Mouse (Mus musculus) intestine, embryonic 14.5 days (tissue): Measurements from ENCODE around the gene Gm49416. TPM values are rescaled to one million over a fixed set of nuclear protein-coding genes. Genes with fewer than 3 reads are reported as not detected.
A peak's percentile ranks its signal among the peaks of the same experiment; 100 is the strongest.

Source experiments
- ATAC-seq: fragments of 200-750 bp; cut with Nextera tagmentation; replicated peaks from 2 replicates; pipeline ENCODE4 v1.8.0; 2017; ENCODE audit warnings: low read depth, moderate number of reproducible peaks, moderate TSS enrichment, moderate library complexity; ENCODE audit not compliant: low FRiP score, low TSS enrichment
- DNase-seq: peaks from one replicate; pipeline ENCODE4 v3.0.0-alpha.2; 2018; ENCODE audit warnings: low spot score
- H3K27ac ChIP-seq: fragments of 300-500 bp; sonication (generic); 2 replicates; pipeline ENCODE4 v1.5.1; 2014; ENCODE audit warnings: low read depth, mild to moderate bottlenecking, control low read depth
- H3K27me3 ChIP-seq: fragments of 300-500 bp; sonication (generic); replicated peaks from 2 replicates; pipeline ENCODE4 v1.6.1; 2014; ENCODE audit warnings: low read length, control low read depth; ENCODE audit not compliant: control insufficient read depth, insufficient read depth
- H3K36me3 ChIP-seq: fragments of 300-500 bp; sonication (generic); 2 replicates; pipeline ENCODE4 v1.6.1; 2014; ENCODE audit warnings: low read length, control low read depth; ENCODE audit not compliant: control insufficient read depth, insufficient read depth
- H3K4me1 ChIP-seq: fragments of 300-500 bp; sonication (generic); replicated peaks from 2 replicates; pipeline ENCODE4 v1.6.1; 2014; ENCODE audit warnings: low read length, control low read depth, mixed read lengths; ENCODE audit not compliant: control insufficient read depth, insufficient read depth
- H3K4me2 ChIP-seq: fragments of 300-500 bp; sonication (generic); 2 replicates; pipeline ENCODE4 v1.6.1; 2014; ENCODE audit warnings: low read length
- H3K4me3 ChIP-seq: fragments of 300-500 bp; sonication (generic); 2 replicates; pipeline ENCODE4 v1.5.1; 2014; ENCODE audit warnings: low read depth, low read length, control low read depth, mixed read lengths
- H3K9ac ChIP-seq: fragments of 300-500 bp; sonication (generic); 2 replicates; pipeline ENCODE4 v1.6.1; 2014; ENCODE audit warnings: mild to moderate bottlenecking, low read length
- H3K9me3 ChIP-seq: fragments of 300-500 bp; sonication (generic); 2 replicates; pipeline ENCODE4 v1.6.1; 2016; ENCODE audit warnings: low read length, control low read depth; ENCODE audit not compliant: control insufficient read depth
- WGBS: fragments of 180-500 bp; shearing (Covaris S2); extraction: QIAGEN DNeasy Blood & Tissue Kit; methylation state at CpG from one replicate; pipeline ENCODE4 v1.1.7; 2014; 5-methylcytosine and 5-hydroxymethylcytosine counted together
- polyA plus RNA-seq: library from polyadenylated mRNA; unstranded; fragments of >200 nt; fragmentation: Nextera tagmentation; extraction: Ambion mirVana; gene quantifications from 2 replicates; pipeline ENCODE4 v1.2.1, GENCODE M21; 2014

The Gm49416 gene
- polyA plus RNA-seq, result not detected in 2 replicates

DNA sequence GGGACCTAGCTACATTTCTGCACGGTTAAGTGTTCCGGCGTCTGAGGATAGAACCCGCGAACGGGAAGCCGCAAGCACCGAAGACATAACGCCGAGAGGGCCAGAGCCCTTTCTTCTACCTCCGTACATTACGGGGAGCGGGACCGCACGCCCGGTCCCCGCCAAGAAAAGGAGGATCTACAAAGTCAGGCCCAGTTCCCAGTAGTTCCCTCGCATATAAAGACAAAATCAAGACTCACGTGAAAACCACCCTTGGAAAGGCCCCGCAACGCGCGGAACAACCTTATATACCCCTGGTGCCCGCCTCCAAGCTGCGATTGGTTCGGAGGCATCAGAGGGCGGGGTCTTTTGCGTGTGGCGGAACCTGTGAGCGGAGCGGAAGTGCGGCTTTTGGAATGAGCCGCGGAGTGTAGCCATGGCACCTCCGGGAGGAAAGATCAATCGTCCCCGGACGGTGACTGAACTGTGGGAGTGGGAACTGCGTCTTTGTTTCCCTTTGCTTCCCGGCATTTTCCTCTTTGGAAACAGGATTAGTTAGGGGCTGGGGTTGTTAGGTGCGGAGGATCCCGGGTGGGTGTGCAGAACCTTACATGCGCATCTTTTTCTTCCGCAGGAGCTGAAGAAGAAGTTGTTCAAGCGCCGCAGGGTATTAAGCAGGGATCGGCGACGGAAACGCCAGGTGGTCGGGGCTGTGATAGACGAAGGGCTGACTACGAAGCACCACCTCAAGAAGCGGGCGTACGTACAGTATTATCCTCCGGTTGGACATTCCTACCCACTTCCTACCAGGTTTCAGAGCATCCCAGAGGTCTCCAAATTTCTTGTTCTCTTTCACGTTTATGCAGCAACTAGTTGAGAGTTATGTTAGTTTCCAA is at the start of gene Gm49416, which contains the start of gene 1810009A15Rik:
Gm49416 (plus strand) TSS at position 416 of the 875 bp plus-strand sequence.
1810009A15Rik (plus strand) TSS at position 343 of the 875 bp plus-strand sequence.
- H3K4me3 ChIP-seq, result peak within 1 kb of the TSS; percentile 79
- DNase-seq (peak; percentile 97), ATAC-seq (peak; percentile 93)
- peak within 1 kb of the TSS; percentile 88 for H3K27ac ChIP-seq
- peaks cover 15% of the 10 kb centered on the region for H3K36me3 ChIP-seq
- H3K4me2 ChIP-seq, result peak within 1 kb of the TSS; percentile 85
- H3K9ac ChIP-seq, result peak within 1 kb of the TSS; percentile 97
- H3K27me3 ChIP-seq, result no peaks in the 10 kb centered on the region
- H3K9me3 ChIP-seq, result no peaks in the 10 kb centered on the region
- peaks cover 13% of the 10 kb centered on the region for H3K4me1 ChIP-seq
- under 1% methylated on average over 58 of the region's 58 CpGs for WGBS

DNA sequence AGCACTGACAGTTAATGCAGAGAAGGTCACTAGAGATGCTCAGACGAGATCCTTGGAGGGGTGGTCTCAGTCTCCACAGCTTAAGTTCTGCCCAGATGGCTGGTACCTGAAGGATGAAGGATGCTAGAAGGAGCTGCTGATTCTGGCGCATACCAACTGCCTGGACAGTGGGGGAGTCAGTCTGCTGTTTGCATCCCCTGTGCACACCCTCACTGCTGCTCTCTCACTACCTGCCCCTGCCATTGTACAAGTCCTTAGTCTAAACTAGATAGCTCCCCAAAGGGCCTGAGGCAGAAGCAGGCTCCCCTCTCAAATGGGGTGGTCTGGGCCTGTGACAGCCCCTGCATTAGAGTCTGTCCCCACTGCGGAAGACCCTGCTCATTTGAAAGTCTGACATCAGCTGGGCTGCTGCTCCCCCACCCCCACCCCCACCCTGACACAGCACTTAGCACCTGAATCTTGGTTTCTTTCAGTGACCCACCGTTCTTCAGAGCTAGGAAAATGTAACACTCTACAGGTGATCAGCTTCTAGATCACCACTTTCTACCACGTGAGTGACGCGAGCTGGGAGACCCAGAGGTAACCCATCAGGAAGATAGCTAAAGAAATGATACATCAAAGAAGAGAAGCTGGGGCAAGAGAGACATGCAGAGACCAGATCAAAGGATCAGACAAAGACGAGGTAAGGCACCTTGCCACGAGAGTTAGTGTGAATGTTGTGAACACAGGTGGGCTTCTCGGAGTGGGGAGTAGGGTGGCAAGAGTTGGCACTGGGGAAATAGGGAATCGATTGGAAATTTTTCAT is 49.4 kb upstream of the Gm49416 start, which contains the start of gene Gng3:
Gng3 (minus strand) TSS at position 92 of the 805 bp plus-strand sequence.
- peak within 1 kb of the TSS; percentile 96 for H3K27ac ChIP-seq
- H3K4me2 ChIP-seq, result peak within 1 kb of the TSS; percentile 98
- ATAC-seq (no peak), DNase-seq (no peak)
- WGBS, result 62% methylated on average over 11 of the region's 11 CpGs
- no peaks in the 10 kb centered on the region for H3K27me3 ChIP-seq
- peak within 1 kb of the TSS; percentile 61 for H3K4me3 ChIP-seq
- H3K36me3 ChIP-seq, result peaks cover 12% of the 10 kb centered on the region
- H3K9ac ChIP-seq, result peak within 1 kb of the TSS; percentile 75
- H3K9me3 ChIP-seq, result no peaks in the 10 kb centered on the region
- peaks cover 23% of the 10 kb centered on the region for H3K4me1 ChIP-seq

DNA sequence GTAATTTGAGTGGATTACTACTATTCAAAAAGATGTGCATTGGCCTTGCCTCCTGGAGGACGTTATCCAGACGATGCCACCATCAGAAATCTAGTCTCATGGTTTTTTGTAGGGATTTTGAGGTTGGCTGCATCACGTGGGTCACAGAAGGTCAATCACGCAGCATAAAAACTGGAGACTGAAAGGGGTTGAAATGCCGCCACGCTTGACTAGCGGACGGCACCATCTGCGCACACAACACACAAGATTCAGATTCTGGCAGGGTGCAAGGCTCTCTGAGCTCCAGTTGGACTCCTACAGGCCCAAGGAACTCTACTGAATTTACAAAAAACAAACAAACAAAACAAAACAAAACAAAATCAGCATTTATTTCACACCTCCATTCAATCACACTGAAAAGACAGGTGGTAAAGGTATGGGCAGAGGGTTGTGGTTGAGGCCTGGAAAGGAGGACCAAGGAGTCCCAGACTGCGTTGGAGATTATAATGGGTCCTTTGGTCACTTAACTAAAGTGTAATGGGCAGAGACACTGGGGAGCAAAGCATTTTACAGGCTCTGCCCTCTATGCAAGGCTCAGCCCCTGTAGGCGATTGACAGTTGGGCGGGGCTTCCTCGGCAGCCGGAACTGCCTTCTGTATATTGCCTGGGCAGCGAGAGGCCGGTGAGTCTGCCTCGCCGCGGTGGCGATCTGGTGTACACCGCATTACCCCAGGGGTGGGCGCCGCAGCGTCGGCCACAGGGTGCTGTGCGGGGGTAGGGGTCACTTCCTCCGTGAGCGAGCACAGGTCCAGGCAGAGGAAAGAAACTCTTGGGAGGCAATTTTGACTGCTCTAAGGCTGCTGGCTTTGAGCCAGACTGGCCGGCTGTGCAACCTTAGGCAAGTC is 48.6 kb upstream of the Gm49416 start:
- H3K4me2 ChIP-seq, result peak overlapping the region; percentile 60
- peak overlapping the region; percentile 50 for H3K9ac ChIP-seq
- no peak; the same call in 1 of the 2 replicates for ATAC-seq
- no peaks in the 10 kb centered on the region for H3K27me3 ChIP-seq
- H3K9me3 ChIP-seq, result no peaks in the 10 kb centered on the region
- H3K4me1 ChIP-seq, result peaks cover 23% of the 10 kb centered on the region
- peak overlapping the region; percentile 42 for H3K4me3 ChIP-seq
- WGBS, result 24% methylated on average over 29 of the region's 29 CpGs
- peaks cover 5% of the 10 kb centered on the region for H3K36me3 ChIP-seq
- peak; percentile 78 for DNase-seq
- H3K27ac ChIP-seq, result no peak overlapping the region

DNA sequence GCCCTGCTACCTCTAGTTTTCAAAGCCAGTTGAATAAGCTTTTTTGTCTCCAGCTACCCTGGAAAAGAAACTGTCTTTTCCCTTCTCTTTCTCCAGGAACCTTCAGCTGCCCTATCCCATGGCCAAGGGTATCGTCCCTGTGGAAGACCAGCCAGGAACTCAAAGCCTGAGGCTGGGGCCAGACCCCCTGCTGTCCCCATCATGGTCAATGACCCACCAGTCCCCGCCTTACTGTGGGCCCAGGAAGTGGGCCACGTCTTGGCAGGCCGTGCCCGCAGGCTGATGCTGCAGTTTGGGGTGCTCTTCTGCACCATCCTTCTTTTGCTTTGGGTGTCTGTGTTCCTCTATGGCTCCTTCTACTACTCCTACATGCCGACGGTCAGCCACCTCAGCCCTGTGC is 47.7 kb upstream of the Gm49416 start:
- no peak for DNase-seq
- no peaks in the 10 kb centered on the region for H3K27me3 ChIP-seq
- peak overlapping the region; percentile 42; the same call in 1 of the 2 replicates for H3K4me3 ChIP-seq
- H3K4me2 ChIP-seq, result peak overlapping the region; percentile 60
- H3K27ac ChIP-seq, result no peak overlapping the region
- no peaks in the 10 kb centered on the region for H3K9me3 ChIP-seq
- H3K4me1 ChIP-seq, result peaks cover 23% of the 10 kb centered on the region
- H3K9ac ChIP-seq, result no peak overlapping the region
- no peak for ATAC-seq
- 95% methylated on average over 7 of the region's 7 CpGs for WGBS
- peaks cover 8% of the 10 kb centered on the region for H3K36me3 ChIP-seq

DNA sequence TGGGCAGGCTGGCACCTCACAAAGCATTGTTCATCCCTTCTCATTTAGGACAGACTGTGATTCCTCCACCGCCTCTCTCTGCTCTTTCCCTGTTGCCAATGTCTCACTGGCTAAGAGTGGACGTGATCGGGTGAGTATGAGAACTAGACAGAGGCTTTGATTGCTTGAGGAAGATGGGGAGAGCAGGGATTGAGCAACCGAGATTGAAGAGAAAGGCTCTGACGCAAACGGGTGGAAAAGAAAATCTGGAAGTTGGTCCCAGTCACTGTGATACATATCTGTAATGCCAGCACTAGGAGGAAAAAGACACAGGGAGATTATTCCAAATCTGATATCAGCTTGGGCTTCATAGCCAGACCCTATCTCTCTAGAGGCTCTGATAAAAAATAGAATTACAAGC is 45.8 kb upstream of the Gm49416 start:
- WGBS, result 86% methylated on average over 6 of the region's 6 CpGs
- no peak overlapping the region for H3K9ac ChIP-seq

DNA sequence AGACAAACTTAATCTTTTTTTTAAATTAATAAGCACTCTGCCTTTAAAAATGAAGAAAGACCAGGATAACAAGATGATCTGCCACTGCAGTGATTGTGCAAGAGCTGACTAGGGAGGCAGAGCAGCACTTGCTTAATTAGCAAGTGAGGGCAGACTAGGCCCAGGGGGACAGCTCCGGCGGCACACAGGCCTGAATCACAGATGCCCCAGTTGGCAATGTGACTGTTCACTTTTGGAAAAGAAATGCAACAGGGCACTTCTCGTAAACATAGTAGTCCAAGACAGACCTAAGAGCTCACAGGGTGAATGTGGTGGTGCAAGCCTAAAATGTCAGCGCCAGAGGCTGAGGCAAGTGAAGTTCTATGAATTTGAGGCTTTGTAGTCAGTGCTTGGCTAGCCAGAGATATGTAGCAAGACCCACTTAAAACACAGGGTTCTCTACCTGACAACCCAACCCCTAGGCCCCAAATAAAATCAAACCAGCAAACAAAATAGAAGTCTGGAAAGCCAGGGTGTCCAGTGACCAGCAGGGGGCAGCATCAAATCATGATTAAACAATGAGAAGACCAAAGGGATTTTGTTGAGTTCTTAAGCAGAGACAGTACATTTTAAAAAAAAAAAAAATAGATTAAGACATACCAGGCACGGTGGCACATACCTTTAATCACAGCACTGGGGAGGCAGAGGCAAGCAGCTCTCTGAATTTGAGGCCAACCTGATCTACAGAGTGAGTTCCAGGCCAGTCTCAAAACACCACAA is 44.2 kb upstream of the Gm49416 start:
- H3K4me3 ChIP-seq, result no peak overlapping the region
- DNase-seq, result peak; percentile 91
- H3K4me2 ChIP-seq, result no peak overlapping the region
- no peak for ATAC-seq
- H3K36me3 ChIP-seq, result peaks cover 27% of the 10 kb centered on the region
- H3K9ac ChIP-seq, result no peak overlapping the region
- no peak overlapping the region for H3K27ac ChIP-seq
- no peaks in the 10 kb centered on the region for H3K27me3 ChIP-seq
- H3K9me3 ChIP-seq, result no peaks in the 10 kb centered on the region
- peaks cover 13% of the 10 kb centered on the region for H3K4me1 ChIP-seq
- WGBS, result 63% methylated on average over 5 of the region's 5 CpGs

More for the DNA sequence above, 45.8 kb upstream of the Gm49416 start:
- DNase-seq (no peak), ATAC-seq (no peak)
- H3K27ac ChIP-seq, result no peak overlapping the region
- H3K4me2 ChIP-seq, result no peak overlapping the region
- peaks cover 22% of the 10 kb centered on the region for H3K36me3 ChIP-seq
- H3K9me3 ChIP-seq, result no peaks in the 10 kb centered on the region
- peaks cover 23% of the 10 kb centered on the region for H3K4me1 ChIP-seq
- no peak overlapping the region for H3K4me3 ChIP-seq
- H3K27me3 ChIP-seq, result no peaks in the 10 kb centered on the region

DNA sequence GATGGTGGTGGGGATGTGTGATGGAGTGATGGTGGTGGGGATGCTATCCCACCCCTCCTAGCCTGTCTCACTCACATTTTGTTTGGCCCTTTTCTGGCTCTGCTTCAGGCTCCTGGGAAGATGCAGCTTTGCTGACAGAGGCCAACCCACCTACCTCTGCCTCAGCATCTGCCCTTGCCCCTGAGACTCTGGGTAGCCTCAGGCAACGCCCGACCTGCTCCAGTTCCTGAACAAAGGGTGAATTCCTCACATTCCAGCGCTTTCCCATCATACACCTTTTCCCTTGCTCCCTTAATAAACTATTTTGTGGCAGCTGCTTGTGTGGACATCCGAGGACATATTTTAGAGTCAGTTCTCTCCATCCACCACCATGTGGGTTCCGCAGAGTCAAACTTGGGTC is 40.4 kb upstream of the Gm49416 start:
- H3K9me3 ChIP-seq, result no peaks in the 10 kb centered on the region
- H3K27ac ChIP-seq, result no peak overlapping the region
- peaks cover 22% of the 10 kb centered on the region for H3K36me3 ChIP-seq
- H3K27me3 ChIP-seq, result no peaks in the 10 kb centered on the region
- ATAC-seq, result no peak
- H3K4me3 ChIP-seq, result no peak overlapping the region
- H3K9ac ChIP-seq, result no peak overlapping the region
- 65% methylated on average over 5 of the region's 5 CpGs for WGBS
- no peak for DNase-seq
- no peak overlapping the region for H3K4me2 ChIP-seq
- H3K4me1 ChIP-seq, result peaks cover 7% of the 10 kb centered on the region; the same call in 1 of the 2 replicates
